Mouse (Mus musculus): ENCODE measurements around the gene Cacul1. TPM values are rescaled to one million over a fixed set of nuclear protein-coding genes. Genes with fewer than 3 reads are reported as not detected.

Cacul1 gene
- polyA plus RNA-seq, 1 experiment = 8.8 TPM

DNA sequence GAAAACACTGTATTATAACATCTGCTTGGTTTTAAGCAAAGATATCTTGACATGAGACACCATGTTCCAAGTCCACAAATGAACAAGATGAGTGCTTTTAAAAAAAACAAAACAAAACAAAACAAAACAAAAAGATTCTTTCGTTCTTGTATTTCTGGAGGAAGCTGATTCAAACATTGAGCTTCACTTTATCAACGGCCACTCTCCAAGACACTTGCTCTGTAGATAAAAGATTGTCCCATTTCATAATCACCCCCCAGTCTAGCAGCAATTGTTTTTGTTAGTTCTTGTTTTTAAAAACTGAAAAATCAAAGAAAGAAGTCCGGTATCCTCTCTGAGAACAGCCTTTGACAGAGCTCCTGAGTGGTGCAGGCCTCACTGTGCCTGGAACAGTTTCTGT, 52.2 kb downstream of the Cacul1 start:
- Histone ChIP-seq H3ac (ENCODE audit: control insufficient read depth, insufficient read length) (no peak overlapping the region), H3K27me3 (ENCODE audit: control insufficient read depth, insufficient read depth, insufficient read length) (no peaks in the 10 kb centered on the region), H3K79me2 (ENCODE audit: control insufficient read depth, insufficient read depth) (no peaks in the 10 kb centered on the region), H3K36me3 (ENCODE audit: control insufficient read depth, insufficient read depth) (peaks cover 31% of the 10 kb centered on the region), H3K4me3 (no peak overlapping the region), H3K4me2 (ENCODE audit: low read depth) (no peak overlapping the region)
- TF ChIP-seq CEBPB (IDR thresholded peaks at IDR 0.05; ENCODE audit: insufficient read depth, poor library complexity, severe bottlenecking) (no peak), E2F4 (IDR thresholded peaks at IDR 0.05; ENCODE audit: insufficient read depth) (no peak), SRF (IDR thresholded peaks at IDR 0.05; ENCODE audit: control insufficient read depth, insufficient read length, low read depth) (no peak), MYOG (IDR thresholded peaks at IDR 0.05; ENCODE audit: control insufficient read depth in 1 of 3, insufficient read depth in 1 of 3, insufficient read length in 2 of 3, low read depth in 2 of 3) (no peak), USF1 (IDR thresholded peaks at IDR 0.05; ENCODE audit: low read depth) (no peak), POLR2AphosphoS2 (IDR thresholded peaks at IDR 0.05; ENCODE audit: insufficient read length, low read depth) (no peak), TCF12 (IDR thresholded peaks at IDR 0.05; ENCODE audit: insufficient read depth, poor library complexity, severe bottlenecking) (no peak), MAX (IDR thresholded peaks at IDR 0.05; ENCODE audit: low read depth) (no peak), REST (IDR thresholded peaks at IDR 0.05; ENCODE audit: insufficient read depth, insufficient read length) (no peak), TCF3 (IDR thresholded peaks at IDR 0.05; ENCODE audit: insufficient read length, low read depth) (no peak), MYOD1 (IDR thresholded peaks at IDR 0.05; ENCODE audit: control insufficient read depth in 1 of 3, insufficient read length in 2 of 3, low read depth in 2 of 3) (no peak), POLR2A (IDR thresholded peaks at IDR 0.05; ENCODE audit: insufficient read length, low read depth) (no peak)

DNA sequence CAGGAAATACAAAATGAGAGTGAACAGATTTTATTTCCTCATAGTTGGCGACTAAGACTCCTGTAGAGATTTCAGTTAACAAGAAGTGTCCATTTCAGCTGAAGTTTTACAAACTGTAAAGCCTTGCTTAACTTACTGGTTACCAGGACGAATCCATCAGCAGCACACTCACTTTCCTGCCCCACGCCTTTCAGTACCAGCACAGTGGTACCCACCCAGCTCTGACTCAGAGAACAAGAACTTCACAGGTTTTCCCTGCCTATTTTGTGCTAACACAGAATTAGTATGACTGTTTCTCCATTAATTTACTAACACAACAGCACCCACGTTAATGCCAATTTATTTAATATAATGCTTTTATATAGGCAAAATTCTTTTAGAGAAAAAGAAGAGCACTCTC, 53.9 kb downstream of the Cacul1 start:
- Histone ChIP-seq H3K27me3 (ENCODE audit: control insufficient read depth, insufficient read depth, insufficient read length) (no peaks in the 10 kb centered on the region), H3K4me2 (ENCODE audit: low read depth) (no peak overlapping the region), H3ac (ENCODE audit: control insufficient read depth, insufficient read length) (no peak overlapping the region), H3K4me3 (no peak overlapping the region), H3K79me2 (ENCODE audit: control insufficient read depth, insufficient read depth) (no peaks in the 10 kb centered on the region), H3K36me3 (ENCODE audit: control insufficient read depth, insufficient read depth) (peaks cover 27% of the 10 kb centered on the region)
- TF ChIP-seq REST (IDR thresholded peaks at IDR 0.05; ENCODE audit: insufficient read depth, insufficient read length) = no peak
- TF ChIP-seq MYOD1 (IDR thresholded peaks at IDR 0.05; ENCODE audit: control insufficient read depth in 1 of 3, insufficient read length in 2 of 3, low read depth in 2 of 3) = no peak
- TF ChIP-seq E2F4 (IDR thresholded peaks at IDR 0.05; ENCODE audit: insufficient read depth) = no peak
- TF ChIP-seq POLR2AphosphoS2 (IDR thresholded peaks at IDR 0.05; ENCODE audit: insufficient read length, low read depth) = no peak
- no peak for TF ChIP-seq TCF3 (IDR thresholded peaks at IDR 0.05; ENCODE audit: insufficient read length, low read depth)
- TF ChIP-seq USF1 (IDR thresholded peaks at IDR 0.05; ENCODE audit: low read depth) = no peak
- no peak for TF ChIP-seq POLR2A (IDR thresholded peaks at IDR 0.05; ENCODE audit: insufficient read length, low read depth)
- TF ChIP-seq MYOG (IDR thresholded peaks at IDR 0.05; ENCODE audit: control insufficient read depth in 1 of 3, insufficient read depth in 1 of 3, insufficient read length in 2 of 3, low read depth in 2 of 3) = no peak
- TF ChIP-seq SRF (IDR thresholded peaks at IDR 0.05; ENCODE audit: control insufficient read depth, insufficient read length, low read depth) = no peak
- no peak for TF ChIP-seq CEBPB (IDR thresholded peaks at IDR 0.05; ENCODE audit: insufficient read depth, poor library complexity, severe bottlenecking)
- no peak for TF ChIP-seq TCF12 (IDR thresholded peaks at IDR 0.05; ENCODE audit: insufficient read depth, poor library complexity, severe bottlenecking)
- TF ChIP-seq MAX (IDR thresholded peaks at IDR 0.05; ENCODE audit: low read depth) = no peak

DNA sequence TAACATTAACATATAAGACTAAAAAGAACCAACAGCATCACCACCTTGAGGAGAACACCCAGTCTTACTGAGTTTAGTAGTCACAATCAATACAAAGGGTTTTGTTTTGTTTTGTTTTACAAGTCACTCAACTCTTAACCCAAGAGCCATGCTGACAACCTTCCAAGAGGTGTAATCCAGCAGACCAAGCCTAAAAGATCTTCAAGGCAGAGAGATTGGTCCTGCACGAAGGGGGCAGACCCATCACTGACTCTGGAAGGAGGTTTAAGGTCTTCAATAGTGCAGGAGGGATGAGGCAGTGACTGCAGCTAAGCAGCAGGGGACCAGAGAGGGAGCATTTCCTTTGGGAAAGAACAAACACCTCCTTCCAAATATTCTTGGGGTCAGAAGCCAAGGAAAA, 55.7 kb downstream of the Cacul1 start:
- H3K4me3 ChIP-seq = no peak overlapping the region
- H3K4me2 ChIP-seq (ENCODE audit: low read depth) = no peak overlapping the region
- H3K27me3 ChIP-seq (ENCODE audit: control insufficient read depth, insufficient read depth, insufficient read length) = no peaks in the 10 kb centered on the region
- no peak for TF ChIP-seq MYOD1 (IDR thresholded peaks at IDR 0.05; ENCODE audit: control insufficient read depth in 1 of 3, insufficient read length in 2 of 3, low read depth in 2 of 3)
- H3K79me2 ChIP-seq (ENCODE audit: control insufficient read depth, insufficient read depth) = no peaks in the 10 kb centered on the region
- H3ac ChIP-seq (ENCODE audit: control insufficient read depth, insufficient read length) = no peak overlapping the region
- peaks cover 18% of the 10 kb centered on the region for H3K36me3 ChIP-seq (ENCODE audit: control insufficient read depth, insufficient read depth)

DNA sequence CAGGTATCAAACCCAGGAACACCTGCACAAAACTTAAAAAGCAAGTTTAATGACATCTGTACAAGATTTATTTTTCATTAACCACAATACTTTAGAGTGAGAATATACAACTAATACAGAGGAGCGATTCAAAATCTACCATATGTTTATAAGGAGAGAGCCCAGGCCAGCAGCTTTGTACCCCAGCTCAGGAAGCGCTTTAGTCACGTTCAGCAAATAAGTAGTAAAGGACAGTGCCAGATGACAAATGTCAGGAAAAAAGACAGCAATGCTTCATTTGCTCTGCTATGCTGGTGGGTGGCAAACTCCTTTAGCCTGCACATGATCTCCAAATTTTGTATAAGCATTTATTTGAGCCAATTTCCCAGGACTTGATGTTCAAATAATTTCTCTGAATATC, 56.1 kb downstream of the Cacul1 start:
- Histone ChIP-seq H3K4me2 (ENCODE audit: low read depth) (no peak overlapping the region), H3ac (ENCODE audit: control insufficient read depth, insufficient read length) (no peak overlapping the region), H3K27me3 (ENCODE audit: control insufficient read depth, insufficient read depth, insufficient read length) (no peaks in the 10 kb centered on the region), H3K79me2 (ENCODE audit: control insufficient read depth, insufficient read depth) (no peaks in the 10 kb centered on the region), H3K4me3 (no peak overlapping the region), H3K36me3 (ENCODE audit: control insufficient read depth, insufficient read depth) (peaks cover 18% of the 10 kb centered on the region)
- no peak for TF ChIP-seq SRF (IDR thresholded peaks at IDR 0.05; ENCODE audit: control insufficient read depth, insufficient read length, low read depth)
- no peak for TF ChIP-seq POLR2A (IDR thresholded peaks at IDR 0.05; ENCODE audit: insufficient read length, low read depth)
- TF ChIP-seq MAX (IDR thresholded peaks at IDR 0.05; ENCODE audit: low read depth) = no peak
- no peak for TF ChIP-seq POLR2AphosphoS2 (IDR thresholded peaks at IDR 0.05; ENCODE audit: insufficient read length, low read depth)
- no peak for TF ChIP-seq USF1 (IDR thresholded peaks at IDR 0.05; ENCODE audit: low read depth)
- no peak for TF ChIP-seq REST (IDR thresholded peaks at IDR 0.05; ENCODE audit: insufficient read depth, insufficient read length)
- TF ChIP-seq MYOD1 (IDR thresholded peaks at IDR 0.05; ENCODE audit: control insufficient read depth in 1 of 3, insufficient read length in 2 of 3, low read depth in 2 of 3) = no peak
- no peak for TF ChIP-seq TCF12 (IDR thresholded peaks at IDR 0.05; ENCODE audit: insufficient read depth, poor library complexity, severe bottlenecking)
- TF ChIP-seq CEBPB (IDR thresholded peaks at IDR 0.05; ENCODE audit: insufficient read depth, poor library complexity, severe bottlenecking) = no peak
- TF ChIP-seq MYOG (IDR thresholded peaks at IDR 0.05; ENCODE audit: control insufficient read depth in 1 of 3, insufficient read depth in 1 of 3, insufficient read length in 2 of 3, low read depth in 2 of 3) = no peak
- TF ChIP-seq E2F4 (IDR thresholded peaks at IDR 0.05; ENCODE audit: insufficient read depth) = no peak
- TF ChIP-seq TCF3 (IDR thresholded peaks at IDR 0.05; ENCODE audit: insufficient read length, low read depth) = no peak

DNA sequence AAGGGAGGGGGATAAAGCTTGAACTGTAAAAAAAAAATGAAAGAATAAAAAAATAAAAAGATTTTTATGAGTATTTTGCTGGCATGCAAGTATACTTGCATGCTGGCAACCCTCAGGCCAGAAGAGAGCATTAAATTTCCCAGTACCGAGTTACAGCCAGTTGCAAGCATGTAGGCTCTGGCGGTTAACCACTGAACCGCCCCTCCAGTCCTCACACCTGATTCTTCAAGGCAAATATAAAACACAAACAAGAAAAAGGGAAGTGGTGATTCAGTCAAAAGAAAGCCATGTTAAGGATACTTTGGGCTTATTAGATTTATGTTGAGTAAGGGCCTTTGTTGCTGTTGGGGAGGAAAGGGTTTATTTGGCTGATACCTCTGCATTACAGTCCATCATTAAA, 60.7 kb downstream of the Cacul1 start:
- Histone ChIP-seq H3ac (ENCODE audit: control insufficient read depth, insufficient read length) (no peak overlapping the region), H3K36me3 (ENCODE audit: control insufficient read depth, insufficient read depth) (peaks cover 8% of the 10 kb centered on the region), H3K4me3 (no peak overlapping the region), H3K4me2 (ENCODE audit: low read depth) (no peak overlapping the region), H3K27me3 (ENCODE audit: control insufficient read depth, insufficient read depth, insufficient read length) (no peaks in the 10 kb centered on the region), H3K79me2 (ENCODE audit: control insufficient read depth, insufficient read depth) (no peaks in the 10 kb centered on the region)
- TF ChIP-seq REST (IDR thresholded peaks at IDR 0.05; ENCODE audit: insufficient read depth, insufficient read length) (no peak), USF1 (IDR thresholded peaks at IDR 0.05; ENCODE audit: low read depth) (no peak), TCF12 (IDR thresholded peaks at IDR 0.05; ENCODE audit: insufficient read depth, poor library complexity, severe bottlenecking) (no peak), POLR2A (IDR thresholded peaks at IDR 0.05; ENCODE audit: insufficient read length, low read depth) (no peak), E2F4 (IDR thresholded peaks at IDR 0.05; ENCODE audit: insufficient read depth) (no peak), MAX (IDR thresholded peaks at IDR 0.05; ENCODE audit: low read depth) (no peak), SRF (IDR thresholded peaks at IDR 0.05; ENCODE audit: control insufficient read depth, insufficient read length, low read depth) (no peak), MYOD1 (IDR thresholded peaks at IDR 0.05; ENCODE audit: control insufficient read depth in 1 of 3, insufficient read length in 2 of 3, low read depth in 2 of 3) (no peak), CEBPB (IDR thresholded peaks at IDR 0.05; ENCODE audit: insufficient read depth, poor library complexity, severe bottlenecking) (no peak), MYOG (IDR thresholded peaks at IDR 0.05; ENCODE audit: control insufficient read depth in 1 of 3, insufficient read depth in 1 of 3, insufficient read length in 2 of 3, low read depth in 2 of 3) (no peak), TCF3 (IDR thresholded peaks at IDR 0.05; ENCODE audit: insufficient read length, low read depth) (no peak), POLR2AphosphoS2 (IDR thresholded peaks at IDR 0.05; ENCODE audit: insufficient read length, low read depth) (no peak)
